Mouse (Mus musculus) heart, embryonic 12.5 days (tissue): ENCODE measurements around the gene Ikbke. TPM values are rescaled to one million over a fixed set of nuclear protein-coding genes. Genes with fewer than 3 reads are reported as not detected.

Source experiments
- ATAC-seq: fragments of 200-750 bp; cut with Nextera tagmentation; 2 replicates; pipeline ENCODE4 v1.8.0; 2017; ENCODE audit warnings: moderate TSS enrichment, moderate library complexity; ENCODE audit not compliant: insufficient number of reproducible peaks, low FRiP score
- H3K27ac ChIP-seq: fragments of 300-500 bp; sonication (generic); 2 replicates; pipeline ENCODE4 v1.5.1; 2016; ENCODE audit warnings: mild to moderate bottlenecking, moderate library complexity; ENCODE audit not compliant: poor library complexity, severe bottlenecking
- H3K27me3 ChIP-seq: fragments of 300-500 bp; sonication (generic); replicated peaks from 2 replicates; pipeline ENCODE4 v1.6.1; 2016; ENCODE audit warnings: mild to moderate bottlenecking, moderate library complexity
- H3K36me3 ChIP-seq: fragments of 300-500 bp; sonication (generic); 2 replicates; pipeline ENCODE4 v1.6.1; 2016; ENCODE audit warnings: mild to moderate bottlenecking, moderate library complexity
- H3K4me1 ChIP-seq: fragments of 300-500 bp; sonication (generic); replicated peaks from 2 replicates; pipeline ENCODE4 v1.6.1; 2016; ENCODE audit warnings: mild to moderate bottlenecking
- H3K4me2 ChIP-seq: fragments of 300-500 bp; sonication (generic); 2 replicates; pipeline ENCODE4 v1.6.1; 2016; ENCODE audit warnings: mild to moderate bottlenecking, moderate library complexity
- H3K4me3 ChIP-seq: fragments of 300-500 bp; sonication (generic); 2 replicates; pipeline ENCODE4 v1.5.1; 2016; ENCODE audit warnings: mild to moderate bottlenecking
- H3K9ac ChIP-seq: fragments of 300-500 bp; sonication (generic); 2 replicates; pipeline ENCODE4 v1.6.1; 2016; ENCODE audit warnings: mild to moderate bottlenecking, moderate library complexity
- H3K9me3 ChIP-seq: fragments of 300-500 bp; sonication (generic); replicated peaks from 2 replicates; pipeline ENCODE4 v1.6.1; 2016; ENCODE audit warnings: mild to moderate bottlenecking, moderate library complexity
- WGBS: fragments of 180-500 bp; shearing (Covaris S2); methylation state at CpG from one replicate; pipeline ENCODE4 v1.1.7; 2016; 5-methylcytosine and 5-hydroxymethylcytosine counted together
- polyA plus RNA-seq: library from polyadenylated mRNA; unstranded; fragments of >200 nt; fragmentation: Nextera tagmentation; extraction: Ambion mirVana; gene quantifications from 2 replicates; pipeline ENCODE4 v1.2.1, GENCODE M21; 2016

Ikbke gene
- polyA plus RNA-seq, 1 experiment from 2014 or later = 3.4 TPM

DNA sequence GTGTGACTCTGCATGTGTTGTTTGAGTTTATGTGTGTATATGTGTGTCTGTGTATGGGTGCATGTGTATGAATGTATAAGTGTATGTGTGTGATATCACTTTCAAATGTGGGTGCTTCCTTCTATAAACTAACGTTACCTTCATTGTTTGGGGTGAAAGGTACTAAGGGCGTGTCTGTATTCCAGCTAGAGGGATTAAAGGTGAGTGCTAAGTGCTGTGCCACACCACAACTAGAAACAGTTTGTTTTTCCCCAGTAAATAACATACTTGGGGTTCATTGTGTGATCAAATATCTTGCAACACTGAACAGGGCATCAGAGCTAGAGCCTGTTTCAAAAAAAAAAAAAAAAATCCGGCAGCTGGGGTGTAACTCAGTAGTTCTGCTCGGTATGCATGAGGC lies 2.3 kb upstream of the Ikbke start:
- H3K27me3 ChIP-seq = no peaks in the 10 kb centered on the region
- H3K9me3 ChIP-seq = no peaks in the 10 kb centered on the region
- no peak overlapping the region for H3K4me3 ChIP-seq
- H3K4me1 ChIP-seq = peaks cover 31% of the 10 kb centered on the region
- no peak overlapping the region for H3K27ac ChIP-seq
- WGBS = 57% methylated on average over 4 of the region's 4 CpGs
- no peak for ATAC-seq
- H3K4me2 ChIP-seq = no peak overlapping the region
- H3K9ac ChIP-seq = no peak overlapping the region
- H3K36me3 ChIP-seq = 0 out of 2 replicates have a peak, but pooled peaks cover 12% of the 10 kb centered on the region

DNA sequence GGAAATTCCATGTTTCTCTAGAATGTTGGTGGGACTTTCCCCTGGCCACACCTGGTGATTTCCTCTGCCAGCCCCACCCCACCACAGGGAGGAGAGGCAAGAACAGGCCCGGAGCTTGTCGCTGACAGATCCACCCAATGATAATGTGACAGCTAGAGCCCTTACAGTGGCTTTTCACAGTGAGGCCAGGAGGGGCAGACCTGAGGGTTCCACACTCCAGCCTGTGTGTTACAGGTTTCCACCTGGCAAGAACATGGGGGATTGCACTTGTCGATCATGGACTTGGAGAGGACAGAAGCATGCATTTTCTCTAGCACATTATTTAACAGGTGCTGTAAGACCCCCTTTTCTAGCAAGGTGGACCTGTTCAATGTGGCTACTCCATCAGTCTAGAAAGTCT lies 874 bp upstream of the Ikbke start:
- 29% methylated on average over 3 of the region's 3 CpGs for WGBS
- no peaks in the 10 kb centered on the region for H3K9me3 ChIP-seq

DNA sequence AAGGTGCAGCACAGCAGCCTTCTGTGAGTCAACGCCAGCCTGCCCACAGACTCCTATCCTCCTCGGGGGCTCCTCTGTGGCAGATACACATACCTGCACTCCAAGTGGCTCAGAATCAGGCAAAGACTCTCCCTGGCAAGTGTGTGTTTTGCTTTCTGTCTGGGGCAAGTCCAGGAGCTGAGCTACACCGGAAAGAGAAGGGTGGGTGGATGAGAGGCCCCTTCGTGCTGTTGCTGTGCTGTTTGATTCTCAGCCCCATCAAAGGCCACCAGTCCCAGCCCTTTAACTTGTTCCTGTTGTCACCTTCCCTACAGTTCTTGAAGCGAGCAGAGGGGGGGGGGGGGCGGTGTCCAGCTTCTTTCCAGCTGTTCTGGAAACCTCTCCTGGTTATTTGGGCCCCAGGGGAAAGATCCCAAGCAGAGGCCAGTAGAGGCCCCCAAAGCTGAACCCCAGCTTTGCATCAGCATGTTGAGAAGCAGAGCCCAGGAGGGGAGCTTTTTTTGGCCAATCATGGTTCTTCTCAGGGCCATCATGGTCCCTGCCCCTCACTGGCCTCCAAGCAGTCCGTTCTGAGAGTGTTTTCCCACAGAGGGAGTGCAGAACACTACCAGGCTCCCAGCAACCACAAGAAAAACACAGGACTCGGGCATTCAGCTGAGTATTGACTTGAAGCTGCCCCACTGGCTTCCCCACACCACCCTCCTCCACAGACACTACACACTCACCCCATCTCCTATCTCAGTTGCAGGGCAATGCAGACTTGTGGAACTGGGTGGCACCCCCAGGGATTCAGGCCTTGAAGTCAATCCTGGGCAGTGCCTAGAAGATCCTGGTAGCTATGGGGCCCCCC lies 575 bp downstream of the Ikbke start:
- peak overlapping the region; percentile 49 for H3K27ac ChIP-seq
- no peaks in the 10 kb centered on the region for H3K36me3 ChIP-seq
- peak overlapping the region; percentile 42 for H3K4me3 ChIP-seq
- WGBS = 32% methylated on average over 8 of the region's 8 CpGs
- no peaks in the 10 kb centered on the region for H3K27me3 ChIP-seq
- H3K9ac ChIP-seq = peak overlapping the region; percentile 51
- H3K4me1 ChIP-seq = peaks cover 37% of the 10 kb centered on the region
- peak overlapping the region; percentile 68 for H3K4me2 ChIP-seq
- no peak for ATAC-seq
- H3K9me3 ChIP-seq = no peaks in the 10 kb centered on the region

More for the DNA sequence above, 874 bp upstream of the Ikbke start:
- no peak overlapping the region for H3K9ac ChIP-seq
- no peaks in the 10 kb centered on the region for H3K27me3 ChIP-seq
- H3K4me3 ChIP-seq = no peak overlapping the region
- peaks cover 30% of the 10 kb centered on the region for H3K4me1 ChIP-seq
- no peak for ATAC-seq
- H3K27ac ChIP-seq = no peak overlapping the region
- no peak overlapping the region for H3K4me2 ChIP-seq
- 0 out of 2 replicates have a peak, but pooled peaks cover under 1% of the 10 kb centered on the region for H3K36me3 ChIP-seq

DNA sequence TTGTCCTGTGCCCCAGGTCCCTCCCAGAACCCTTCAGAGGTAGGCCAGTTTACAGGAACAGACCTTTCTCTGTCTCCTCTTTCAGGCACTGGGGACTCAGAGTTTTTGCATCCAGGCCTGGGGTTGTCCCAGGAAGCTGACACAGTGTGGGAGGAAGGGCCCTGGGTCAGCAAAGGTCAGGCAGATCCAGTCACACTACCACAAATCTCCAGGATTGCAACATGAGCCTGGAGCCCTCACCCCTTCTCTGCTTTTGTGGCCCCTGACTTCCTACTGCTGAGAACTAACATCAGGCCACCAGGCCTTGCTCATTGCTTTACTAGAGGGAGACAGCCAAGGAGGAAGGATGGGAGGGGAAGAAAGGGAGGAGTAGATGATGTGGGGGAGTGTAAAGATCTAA lies 2.6 kb downstream of the Ikbke start:
- Histone ChIP-seq H3K27ac (no peak overlapping the region), H3K27me3 (peaks cover 10% of the 10 kb centered on the region), H3K36me3 (no peaks in the 10 kb centered on the region), H3K9me3 (no peaks in the 10 kb centered on the region), H3K9ac (no peak overlapping the region), H3K4me3 (no peak overlapping the region), H3K4me1 (peaks cover 31% of the 10 kb centered on the region), H3K4me2 (no peak overlapping the region)
- ATAC-seq = no peak

DNA sequence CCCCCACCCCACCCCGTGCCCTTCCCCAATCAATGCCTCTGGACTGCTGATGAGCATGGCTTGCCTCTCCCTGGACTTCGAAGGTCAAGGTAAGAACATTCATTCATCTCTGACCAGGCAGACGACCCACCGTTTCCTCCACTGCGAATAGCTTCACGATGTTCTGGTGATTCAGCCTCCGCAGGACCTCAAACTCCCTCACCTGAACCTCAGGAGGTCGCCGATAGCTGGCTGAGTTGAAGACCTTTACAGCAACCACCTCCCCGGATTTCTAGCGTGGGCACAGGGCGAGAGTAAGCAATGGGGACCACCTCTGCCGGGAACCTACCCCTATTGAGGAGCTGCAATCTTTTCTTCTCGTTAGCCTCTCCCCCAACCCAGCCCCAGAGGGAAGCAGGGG lies 3.8 kb downstream of the Ikbke start:
- no peak for ATAC-seq
- 60% methylated on average over 14 of the region's 14 CpGs for WGBS
- H3K27me3 ChIP-seq = peaks cover 16% of the 10 kb centered on the region

DNA sequence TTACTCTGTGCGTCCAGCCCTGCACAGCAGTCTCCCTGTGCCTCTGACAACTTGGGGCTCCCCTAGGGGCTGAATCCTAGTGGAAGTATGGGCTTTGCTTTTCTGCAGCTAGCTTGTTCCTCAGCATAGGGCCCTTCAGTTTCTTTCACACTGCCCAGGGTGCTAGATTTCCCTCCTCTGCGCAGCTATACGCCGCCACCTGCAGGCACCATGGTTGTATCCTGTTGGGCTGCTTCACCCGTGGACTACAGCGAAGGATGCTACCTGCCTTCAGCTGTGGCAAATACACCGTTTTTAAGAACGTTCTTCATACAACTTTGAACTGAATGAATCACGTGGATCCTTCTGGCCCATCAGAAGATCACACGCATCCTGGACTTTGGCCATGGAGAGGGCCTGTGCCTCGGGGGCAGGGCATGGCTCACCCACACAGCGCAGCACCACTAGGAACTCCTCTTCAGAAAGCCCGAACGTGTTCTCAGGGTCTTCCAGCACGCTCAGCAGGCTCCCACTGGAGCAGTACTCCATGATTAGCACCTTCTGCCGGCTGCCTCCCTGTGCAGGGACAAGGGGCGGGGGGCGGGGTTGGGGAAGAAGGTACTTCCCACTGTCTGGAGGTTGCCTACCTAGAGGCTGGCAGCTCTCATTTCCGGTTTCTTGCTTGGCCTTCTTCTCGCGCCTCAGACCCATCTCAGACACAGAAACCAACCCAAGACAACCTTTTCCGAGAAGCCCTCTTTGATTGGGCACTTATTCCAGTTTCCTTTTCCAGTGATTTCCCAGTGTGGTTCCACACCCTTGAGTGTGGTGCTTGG lies 4.5 kb downstream of the Ikbke start:
- H3K27me3 ChIP-seq = peaks cover 17% of the 10 kb centered on the region
- no peak overlapping the region for H3K27ac ChIP-seq
- ATAC-seq = no peak
- no peak overlapping the region for H3K9ac ChIP-seq
- H3K4me3 ChIP-seq = no peak overlapping the region
- 34% methylated on average over 22 of the region's 22 CpGs for WGBS
- H3K9me3 ChIP-seq = no peaks in the 10 kb centered on the region
- peak overlapping the region; percentile 46 for H3K4me2 ChIP-seq
- H3K4me1 ChIP-seq = peaks cover 28% of the 10 kb centered on the region
- H3K36me3 ChIP-seq = no peaks in the 10 kb centered on the region

More for the DNA sequence above, 3.8 kb downstream of the Ikbke start:
- Histone ChIP-seq H3K36me3 (no peaks in the 10 kb centered on the region), H3K4me1 (peaks cover 31% of the 10 kb centered on the region), H3K9me3 (no peaks in the 10 kb centered on the region), H3K4me2 (peak overlapping the region; percentile 46; the same call in 1 of the 2 replicates), H3K27ac (no peak overlapping the region), H3K9ac (no peak overlapping the region), H3K4me3 (no peak overlapping the region)

DNA sequence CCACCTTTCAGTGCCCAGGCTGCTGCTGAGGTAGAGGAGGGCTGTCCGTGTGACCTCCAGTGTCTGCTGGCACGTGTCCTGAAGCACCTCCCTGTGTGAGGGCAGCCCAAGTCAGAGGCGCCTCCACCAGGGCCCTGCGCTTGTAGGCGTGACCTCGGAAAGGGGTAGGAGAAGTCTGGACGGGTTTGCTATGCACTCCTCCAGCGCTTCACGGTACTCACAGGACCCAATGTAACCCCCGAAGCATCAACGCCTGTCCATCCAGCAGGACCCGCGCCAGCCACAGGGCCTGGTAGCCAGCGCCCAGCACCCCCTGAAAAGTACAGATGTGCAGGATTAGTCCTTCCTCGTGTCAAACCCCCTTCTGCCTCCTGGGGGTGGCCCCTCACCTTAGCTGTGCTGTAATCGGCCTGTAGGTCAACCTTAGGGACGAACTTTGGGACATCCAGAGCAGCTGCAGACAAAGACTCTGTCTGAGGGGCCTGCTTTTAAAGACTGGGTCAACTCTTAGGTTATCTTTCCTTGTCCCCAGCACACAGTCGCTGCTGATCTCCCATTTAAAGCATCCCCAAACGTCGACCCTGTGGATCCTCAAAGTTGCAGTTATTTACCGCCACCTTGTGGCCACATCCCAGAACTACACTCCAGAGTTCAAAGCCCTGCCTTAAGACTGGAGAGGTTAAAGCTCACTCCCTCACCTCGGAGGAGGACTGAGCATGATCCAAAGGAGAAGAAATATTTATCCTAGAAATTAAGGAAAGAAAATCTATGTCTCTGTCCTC lies 9.4 kb downstream of the Ikbke start:
- H3K4me3 ChIP-seq = no peak overlapping the region
- peaks cover 22% of the 10 kb centered on the region for H3K27me3 ChIP-seq
- no peaks in the 10 kb centered on the region for H3K36me3 ChIP-seq
- ATAC-seq = 0 out of 2 replicates have a peak, but pooled peaks have one; percentile 14
- H3K27ac ChIP-seq = no peak overlapping the region
- H3K4me1 ChIP-seq = peaks cover 8% of the 10 kb centered on the region
- no peak overlapping the region for H3K9ac ChIP-seq
- H3K4me2 ChIP-seq = peak overlapping the region; percentile 19; the same call in 1 of the 2 replicates
- WGBS = 28% methylated on average over 22 of the region's 22 CpGs
- no peaks in the 10 kb centered on the region for H3K9me3 ChIP-seq

DNA sequence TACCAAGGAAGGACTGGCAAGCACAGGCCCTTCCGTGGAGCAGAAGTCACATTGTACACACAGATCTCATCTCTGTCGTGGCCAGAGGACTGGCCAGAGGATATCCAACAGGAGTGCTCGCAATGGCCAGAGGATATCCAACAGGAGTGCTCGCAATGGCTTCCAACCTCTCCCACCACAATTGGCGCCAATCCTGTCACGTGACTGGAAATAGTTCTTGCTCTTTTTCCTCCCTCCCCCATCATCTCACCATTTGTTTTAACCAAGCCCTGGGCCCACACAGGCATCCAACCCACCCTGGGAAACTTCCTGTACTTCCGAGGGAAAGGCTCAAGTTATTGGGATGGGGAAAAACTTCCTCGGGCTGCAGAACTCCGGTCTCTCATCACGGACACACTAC lies 10.6 kb downstream of the Ikbke start:
- H3K4me1 ChIP-seq = 0 out of 2 replicates have a peak, but pooled peaks cover 3% of the 10 kb centered on the region
- no peak overlapping the region for H3K4me2 ChIP-seq
- no peak overlapping the region for H3K4me3 ChIP-seq
- no peak overlapping the region for H3K9ac ChIP-seq
- no peak overlapping the region for H3K27ac ChIP-seq
- no peak for ATAC-seq
- 73% methylated on average over 10 of the region's 10 CpGs for WGBS
- no peaks in the 10 kb centered on the region for H3K36me3 ChIP-seq
- H3K27me3 ChIP-seq = peaks cover 22% of the 10 kb centered on the region
- H3K9me3 ChIP-seq = no peaks in the 10 kb centered on the region

DNA sequence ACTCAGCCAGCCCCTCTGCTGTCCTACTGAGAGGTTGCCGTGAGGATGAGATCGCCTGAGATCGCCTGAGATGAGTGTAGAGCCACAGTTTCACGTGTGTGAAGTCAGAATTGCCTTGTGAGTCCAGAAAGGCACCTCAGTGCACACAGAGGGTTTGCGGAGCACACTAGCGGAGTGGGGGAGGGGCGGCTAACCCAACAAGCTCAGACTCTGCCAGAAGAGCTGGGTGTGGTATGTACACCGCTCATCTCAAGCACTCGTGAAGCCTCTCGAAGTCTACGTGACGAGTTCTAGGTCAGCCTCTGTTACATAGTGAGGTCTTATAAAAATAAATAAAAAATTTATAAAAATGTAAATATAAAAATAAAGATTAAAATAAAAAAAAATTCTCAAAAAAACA lies 15.5 kb downstream of the Ikbke start:
- no peak for ATAC-seq
- H3K36me3 ChIP-seq = no peaks in the 10 kb centered on the region
- no peak overlapping the region for H3K9ac ChIP-seq
- 65% methylated on average over 12 of the region's 12 CpGs for WGBS
- no peak overlapping the region for H3K4me3 ChIP-seq
- H3K9me3 ChIP-seq = no peaks in the 10 kb centered on the region
- no peak overlapping the region for H3K27ac ChIP-seq
- no peak overlapping the region for H3K4me2 ChIP-seq
- peaks cover 14% of the 10 kb centered on the region for H3K27me3 ChIP-seq
- H3K4me1 ChIP-seq = no peaks in the 10 kb centered on the region

DNA sequence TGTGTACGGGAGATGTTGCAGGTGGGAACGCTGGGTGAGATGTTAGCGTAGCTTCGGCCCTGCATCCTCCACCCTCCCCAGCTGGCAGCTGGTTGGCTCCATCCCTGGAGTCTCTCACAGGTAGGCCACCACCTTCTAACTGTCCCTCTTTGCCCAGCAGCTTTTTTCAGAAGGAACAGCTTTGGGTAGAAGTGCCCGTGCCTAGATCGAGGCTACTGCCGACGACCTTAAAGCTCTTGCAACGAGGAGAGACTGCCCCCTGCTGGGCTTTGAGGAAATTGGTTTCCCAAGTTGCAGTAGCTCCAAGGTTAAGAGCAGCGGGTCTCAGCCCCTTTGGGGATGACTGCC lies 19.1 kb downstream of the Ikbke start:
- Histone ChIP-seq H3K27me3 (peaks cover 18% of the 10 kb centered on the region), H3K4me1 (no peaks in the 10 kb centered on the region), H3K9ac (no peak overlapping the region), H3K4me2 (0 out of 2 replicates have a peak overlapping the region, but pooled peaks have one; percentile 9), H3K4me3 (no peak overlapping the region), H3K36me3 (no peaks in the 10 kb centered on the region), H3K9me3 (no peaks in the 10 kb centered on the region), H3K27ac (no peak overlapping the region)
- WGBS = 27% methylated on average over 10 of the region's 10 CpGs
- no peak for ATAC-seq
